Mouse (Mus musculus) liver, embryonic 15.5 days (tissue): ENCODE results near the gene Tfpi. TPM values are rescaled to one million over a fixed set of nuclear protein-coding genes. Genes with fewer than 3 reads are reported as not detected.
A peak's percentile ranks its signal among the peaks of the same experiment; 100 is the strongest.

ENCODE experiments used
- ATAC-seq: fragments of 200-750 bp; cut with Nextera tagmentation; 2 replicates; pipeline ENCODE4 v1.8.0; 2017; ENCODE audit warnings: moderate number of reproducible peaks, mild to moderate bottlenecking, moderate library complexity; ENCODE audit not compliant: insufficient read depth
- H3K27ac ChIP-seq: fragments of 300-500 bp; sonication (generic); replicated peaks from 2 replicates; pipeline ENCODE4 v1.5.1; 2015; ENCODE audit warnings: mild to moderate bottlenecking, inconsistent platforms
- H3K27me3 ChIP-seq: fragments of 300-500 bp; sonication (generic); 2 replicates; pipeline ENCODE4 v1.6.1; 2015; ENCODE audit warnings: mild to moderate bottlenecking, inconsistent platforms
- H3K36me3 ChIP-seq: fragments of 300-500 bp; sonication (generic); replicated peaks from 2 replicates; pipeline ENCODE4 v1.6.1; 2015; ENCODE audit warnings: moderate library complexity, mild to moderate bottlenecking, inconsistent platforms
- H3K4me1 ChIP-seq: fragments of 300-500 bp; sonication (generic); replicated peaks from 2 replicates; pipeline ENCODE4 v1.6.1; 2015; ENCODE audit warnings: inconsistent platforms
- H3K4me2 ChIP-seq: fragments of 300-500 bp; sonication (generic); 2 replicates; pipeline ENCODE4 v1.6.1; 2015; ENCODE audit warnings: moderate library complexity, mild to moderate bottlenecking, inconsistent platforms
- H3K4me3 ChIP-seq: fragments of 300-500 bp; sonication (generic); replicated peaks from 2 replicates; pipeline ENCODE4 v1.5.1; 2015; ENCODE audit warnings: mild to moderate bottlenecking, inconsistent platforms
- H3K9ac ChIP-seq: fragments of 300-500 bp; sonication (generic); 2 replicates; pipeline ENCODE4 v1.6.1; 2015; ENCODE audit warnings: moderate library complexity, mild to moderate bottlenecking, inconsistent platforms
- H3K9me3 ChIP-seq: fragments of 300-500 bp; sonication (generic); replicated peaks from 2 replicates; pipeline ENCODE4 v1.6.1; 2016; ENCODE audit warnings: inconsistent platforms
- WGBS: fragments of 180-500 bp; shearing (Covaris S2); methylation state at CpG from one replicate; pipeline ENCODE4 v1.1.7; 2015; ENCODE audit warnings: mixed read lengths; ENCODE audit not compliant: insufficient replicate concordance; 5-methylcytosine and 5-hydroxymethylcytosine counted together
- polyA plus RNA-seq: library from polyadenylated mRNA; unstranded; fragments of >200 nt; fragmentation: Nextera tagmentation; extraction: Ambion mirVana; gene quantifications from 2 replicates; pipeline ENCODE4 v1.2.1, GENCODE M21; 2015

Gene Tfpi
- polyA plus RNA-seq, 1 experiment from 2014 or later: 14.2 TPM

DNA sequence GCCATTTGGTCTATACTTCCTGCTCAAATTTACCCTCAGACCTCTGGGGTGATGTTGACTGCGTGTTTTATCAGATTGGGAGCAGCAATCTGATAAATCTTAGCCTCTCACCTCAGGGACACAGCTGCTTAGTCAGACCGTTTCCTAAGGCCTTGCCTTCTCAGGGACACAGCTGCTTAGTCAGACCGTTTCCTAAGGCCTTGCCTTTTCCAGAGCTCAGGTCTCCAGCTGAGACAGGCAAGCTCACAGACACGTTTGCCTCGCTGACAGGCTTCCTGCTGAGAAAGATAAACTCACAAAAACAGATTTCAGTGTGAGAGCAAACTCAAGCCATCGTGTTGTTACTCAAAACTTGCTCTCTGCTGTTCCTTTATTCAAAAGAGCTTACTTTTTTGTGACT, 1.9 kb downstream of the Tfpi start:
- no peak for ATAC-seq
- no peaks in the 10 kb centered on the region for H3K27me3 ChIP-seq
- 21% methylated on average over 6 of the region's 6 CpGs for WGBS
- H3K4me3 ChIP-seq: no peak overlapping the region
- H3K27ac ChIP-seq: no peak overlapping the region
- H3K36me3 ChIP-seq: no peaks in the 10 kb centered on the region
- H3K9me3 ChIP-seq: no peaks in the 10 kb centered on the region
- no peak overlapping the region for H3K4me2 ChIP-seq
- H3K4me1 ChIP-seq: peaks cover 19% of the 10 kb centered on the region
- no peak overlapping the region for H3K9ac ChIP-seq

DNA sequence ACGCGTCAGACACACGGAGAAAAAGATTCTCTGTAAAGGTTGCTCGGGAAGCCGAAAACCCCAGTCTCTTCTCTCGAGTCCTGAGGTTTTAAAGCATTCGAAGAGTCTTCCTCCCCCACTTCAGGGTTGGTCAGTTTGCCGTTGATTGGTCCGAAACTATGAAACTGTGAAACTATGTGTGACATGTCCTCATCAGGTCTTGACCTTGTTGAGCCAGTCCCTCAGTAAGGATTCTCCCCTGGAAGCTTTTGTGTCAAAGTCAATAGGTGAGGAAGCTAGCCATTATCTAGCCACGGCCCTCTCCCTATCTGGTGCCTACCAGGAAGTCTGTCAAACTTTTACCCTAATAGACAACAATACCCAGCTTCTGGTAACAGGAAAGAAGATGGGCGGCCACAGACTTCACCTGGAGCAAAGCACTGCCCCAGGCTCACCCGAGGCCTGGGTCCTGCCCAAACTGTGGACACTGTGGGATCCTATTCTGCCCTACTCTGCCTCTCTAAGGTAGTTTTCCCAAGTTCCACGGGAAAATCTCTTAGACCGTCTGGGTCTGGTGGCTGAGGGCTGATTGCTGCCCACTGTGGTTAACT, 2.5 kb downstream of the Tfpi start:
- no peaks in the 10 kb centered on the region for H3K27me3 ChIP-seq
- H3K27ac ChIP-seq: no peak overlapping the region
- H3K4me1 ChIP-seq: peaks cover 19% of the 10 kb centered on the region
- no peak overlapping the region for H3K4me3 ChIP-seq
- no peak for ATAC-seq
- H3K36me3 ChIP-seq: no peaks in the 10 kb centered on the region
- WGBS: 66% methylated on average over 14 of the region's 14 CpGs
- H3K9me3 ChIP-seq: no peaks in the 10 kb centered on the region
- H3K9ac ChIP-seq: no peak overlapping the region
- no peak overlapping the region for H3K4me2 ChIP-seq

DNA sequence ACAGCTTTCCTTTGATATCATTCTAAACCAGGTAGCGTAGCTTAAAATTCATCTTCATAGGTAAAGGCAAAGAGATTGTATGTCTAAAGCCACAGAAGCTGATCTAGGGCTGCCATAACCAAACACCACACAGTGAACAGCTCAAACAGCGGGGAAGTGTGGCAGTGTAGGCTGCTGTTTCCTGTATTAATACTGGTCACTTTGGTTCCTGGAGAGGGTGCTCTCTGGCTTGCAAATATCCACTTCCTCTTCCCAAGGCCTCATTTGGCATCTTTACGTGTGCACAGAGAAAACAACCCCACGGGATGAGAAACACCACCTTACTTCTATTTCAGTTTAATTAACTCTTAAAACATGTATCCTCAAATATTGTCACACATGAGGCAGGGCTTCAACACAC, 9.2 kb downstream of the Tfpi start:
- no peaks in the 10 kb centered on the region for H3K9me3 ChIP-seq
- H3K4me3 ChIP-seq: no peak overlapping the region
- no peaks in the 10 kb centered on the region for H3K27me3 ChIP-seq
- H3K27ac ChIP-seq: no peak overlapping the region
- no peak for ATAC-seq
- H3K4me1 ChIP-seq: no peaks in the 10 kb centered on the region
- H3K4me2 ChIP-seq: no peak overlapping the region
- no peaks in the 10 kb centered on the region for H3K36me3 ChIP-seq
- H3K9ac ChIP-seq: no peak overlapping the region
- 53% methylated on average over 4 of the region's 4 CpGs for WGBS

DNA sequence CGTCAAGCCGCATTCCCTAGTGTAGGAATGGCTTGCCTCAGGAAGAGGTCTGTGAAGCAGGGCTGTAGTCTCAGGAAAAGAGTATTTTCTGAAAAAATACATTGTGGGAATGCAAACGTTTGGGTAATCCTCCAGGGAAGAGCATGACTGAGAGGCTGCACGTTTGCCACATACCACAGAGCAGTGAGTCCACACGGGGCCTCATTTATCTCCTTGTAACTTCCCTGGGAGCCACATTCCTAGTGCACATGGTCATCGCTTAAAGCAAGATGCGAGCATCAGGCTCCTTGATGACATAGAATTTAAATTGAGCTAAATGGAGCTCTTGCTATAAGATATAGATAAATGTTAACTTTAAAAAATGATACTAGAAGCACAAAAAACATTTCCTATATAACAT, 11.6 kb downstream of the Tfpi start:
- Histone ChIP-seq H3K36me3 (no peaks in the 10 kb centered on the region), H3K9ac (no peak overlapping the region), H3K9me3 (no peaks in the 10 kb centered on the region), H3K27ac (no peak overlapping the region), H3K4me2 (no peak overlapping the region), H3K4me3 (no peak overlapping the region), H3K27me3 (no peaks in the 10 kb centered on the region), H3K4me1 (no peaks in the 10 kb centered on the region)
- WGBS: 40% methylated on average over 7 of the region's 7 CpGs
- ATAC-seq: no peak

DNA sequence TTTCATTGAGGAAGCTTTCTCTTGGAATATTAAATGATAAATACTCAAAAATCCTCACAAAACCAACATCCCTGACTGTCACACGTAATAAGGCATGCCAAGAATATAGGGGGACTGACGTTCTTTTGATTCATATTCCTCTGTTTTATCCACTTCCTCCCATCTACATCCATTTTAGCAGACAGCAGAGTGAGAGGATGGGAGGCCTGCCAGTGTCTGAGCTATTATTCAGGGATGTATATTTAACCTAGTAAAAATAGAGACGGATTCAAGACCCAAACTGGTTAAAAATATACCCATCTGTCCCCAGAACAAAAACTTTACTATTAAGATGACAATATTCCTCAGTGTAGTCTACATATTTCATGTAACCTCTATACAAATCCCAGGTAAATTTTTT, 14.2 kb downstream of the Tfpi start:
- Histone ChIP-seq H3K4me3 (no peak overlapping the region), H3K9me3 (no peaks in the 10 kb centered on the region), H3K36me3 (no peaks in the 10 kb centered on the region), H3K4me1 (peaks cover 4% of the 10 kb centered on the region), H3K27ac (no peak overlapping the region), H3K4me2 (no peak overlapping the region), H3K27me3 (no peaks in the 10 kb centered on the region), H3K9ac (no peak overlapping the region)
- ATAC-seq: no peak
- 72% methylated on average over 3 of the region's 3 CpGs for WGBS

DNA sequence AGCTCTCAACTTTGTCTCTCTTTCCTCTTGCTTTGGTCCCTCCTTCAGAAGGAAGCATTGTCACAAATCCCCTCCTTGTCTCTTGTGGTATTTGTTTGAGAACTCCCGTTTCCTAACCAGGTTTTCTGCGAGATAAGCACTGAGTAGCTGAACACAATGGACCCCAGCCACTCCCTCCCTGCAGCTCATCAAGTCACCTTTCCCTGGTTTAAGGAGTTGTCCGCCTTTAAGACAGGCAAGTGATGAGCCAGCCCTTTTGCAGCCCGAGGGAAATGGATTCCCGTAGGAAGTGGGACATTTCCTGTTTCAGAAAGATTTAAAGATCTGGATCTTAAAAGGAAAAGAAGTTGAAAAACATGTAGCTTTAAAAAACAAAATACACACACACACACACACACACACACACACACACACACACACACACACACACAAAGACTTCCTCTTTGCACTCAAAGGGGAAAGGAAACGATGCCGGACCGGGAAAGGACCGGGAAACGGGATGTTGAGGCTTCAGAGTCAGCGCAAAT, 16.9 kb downstream of the Tfpi start:
- Histone ChIP-seq H3K36me3 (no peaks in the 10 kb centered on the region), H3K27me3 (no peaks in the 10 kb centered on the region), H3K9me3 (no peaks in the 10 kb centered on the region), H3K4me1 (peaks cover 4% of the 10 kb centered on the region), H3K4me2 (no peak overlapping the region; the same call in 1 of the 2 replicates), H3K27ac (no peak overlapping the region), H3K4me3 (no peak overlapping the region), H3K9ac (no peak overlapping the region)
- ATAC-seq: peak; percentile 52; the same call in 1 of the 2 replicates
- WGBS: 22% methylated on average over 11 of the region's 11 CpGs

- no peaks in the 10 kb centered on the region for H3K36me3 ChIP-seq
- no peak overlapping the region for H3K4me2 ChIP-seq
- ATAC-seq: no peak
- H3K27me3 ChIP-seq: no peaks in the 10 kb centered on the region
- no peak overlapping the region for H3K27ac ChIP-seq
- no peaks in the 10 kb centered on the region for H3K9me3 ChIP-seq
- H3K4me3 ChIP-seq: no peak overlapping the region
- WGBS: 36% methylated on average over 6 of the region's 6 CpGs
- H3K4me1 ChIP-seq: peaks cover 4% of the 10 kb centered on the region
- no peak overlapping the region for H3K9ac ChIP-seq
Measured at GRCm38 (mm10) chr2:84457221-84457620, 19.4 kb downstream of the Tfpi start.

GRCm38 (mm10) chr2:84455236-84455799, 21.3 kb downstream of the Tfpi start:
- Histone ChIP-seq H3K27me3 (no peaks in the 10 kb centered on the region), H3K36me3 (no peaks in the 10 kb centered on the region), H3K9ac (no peak overlapping the region), H3K9me3 (no peaks in the 10 kb centered on the region), H3K4me1 (peaks cover 4% of the 10 kb centered on the region), H3K4me3 (no peak overlapping the region), H3K4me2 (no peak overlapping the region), H3K27ac (no peak overlapping the region)
- WGBS: 8% methylated on average over 5 of the region's 5 CpGs
- ATAC-seq: 0 out of 2 replicates have a peak, but pooled peaks have one; percentile 44

DNA sequence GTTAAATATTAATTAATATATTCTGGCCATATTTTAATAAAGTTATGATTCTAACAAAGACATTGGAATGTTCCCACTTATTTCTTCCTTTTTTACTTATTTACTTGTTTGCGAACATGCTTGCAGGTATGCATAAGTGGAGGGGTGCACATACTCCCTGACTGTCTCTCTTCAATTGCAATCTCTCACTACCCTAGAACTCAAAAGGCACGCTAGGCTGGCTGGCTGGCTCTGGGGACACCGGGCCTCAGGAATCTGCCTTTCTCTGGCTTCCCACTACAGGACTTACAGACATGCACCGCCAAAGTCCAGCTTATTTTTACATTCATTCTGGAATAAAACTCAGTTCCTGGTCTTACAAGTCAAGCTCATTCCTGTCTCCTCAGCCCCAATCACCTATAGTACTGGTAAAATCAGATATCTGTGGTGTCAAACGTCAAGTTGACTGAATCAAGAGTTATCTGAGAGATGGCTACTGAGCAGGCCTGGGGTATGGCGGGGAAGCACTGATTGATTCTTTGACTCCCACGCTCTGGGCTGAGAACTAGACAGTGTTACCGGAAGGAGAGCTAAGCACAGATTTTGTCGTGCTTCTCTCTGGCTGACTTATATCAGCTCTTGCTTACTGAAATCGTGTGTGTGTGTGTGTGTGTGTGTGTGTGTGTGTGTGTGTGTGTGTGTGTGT, 21.9 kb downstream of the Tfpi start:
- WGBS: 56% methylated on average over 10 of the region's 10 CpGs
- Histone ChIP-seq H3K27me3 (no peaks in the 10 kb centered on the region), H3K9ac (no peak overlapping the region), H3K4me2 (no peak overlapping the region), H3K4me1 (peaks cover 3% of the 10 kb centered on the region), H3K36me3 (no peaks in the 10 kb centered on the region), H3K4me3 (no peak overlapping the region), H3K9me3 (no peaks in the 10 kb centered on the region), H3K27ac (no peak overlapping the region)
- no peak for ATAC-seq

GRCm38 (mm10) chr2:84454051-84454450, 22.5 kb downstream of the Tfpi start:
- H3K9ac ChIP-seq: no peak overlapping the region
- ATAC-seq: no peak
- H3K4me3 ChIP-seq: no peak overlapping the region
- 19% methylated on average over 5 of the region's 5 CpGs for WGBS
- H3K27ac ChIP-seq: no peak overlapping the region
- H3K4me2 ChIP-seq: no peak overlapping the region
- no peaks in the 10 kb centered on the region for H3K4me1 ChIP-seq
- no peaks in the 10 kb centered on the region for H3K9me3 ChIP-seq
- no peaks in the 10 kb centered on the region for H3K27me3 ChIP-seq
- no peaks in the 10 kb centered on the region for H3K36me3 ChIP-seq

GRCm38 (mm10) chr2:84445499-84445898, 31.1 kb downstream of the Tfpi start:
- Histone ChIP-seq H3K4me1 (no peaks in the 10 kb centered on the region), H3K36me3 (0 out of 2 replicates have a peak, but pooled peaks cover 4% of the 10 kb centered on the region), H3K4me2 (no peak overlapping the region), H3K9ac (no peak overlapping the region), H3K27ac (no peak overlapping the region), H3K27me3 (no peaks in the 10 kb centered on the region), H3K9me3 (no peaks in the 10 kb centered on the region), H3K4me3 (no peak overlapping the region)
- WGBS: 65% methylated on average over 1 of the region's 1 CpGs
- ATAC-seq: no peak
